Mouse (Mus musculus): ENCODE data around the gene Gins2.

Gene Gins2

GRCm38 (mm10) chr8:120544155-120544554 lies 44.9 kb downstream of the Gins2 start:
- no peak for DNase-seq

GRCm38 (mm10) chr8:120543416-120544055 lies 45.6 kb downstream of the Gins2 start:
- DNase-seq: peak; percentile 69

GRCm38 (mm10) chr8:120542995-120543394 lies 46.1 kb downstream of the Gins2 start:
- no peak for DNase-seq

- peak; percentile 67 for DNase-seq
These were observed 49.1 kb downstream of the Gins2 start for GRCm38 (mm10) chr8:120539775-120540625.

- DNase-seq: peak; percentile 73
These were observed 49.7 kb downstream of the Gins2 start for GRCm38 (mm10) chr8:120539381-120539774.

- DNase-seq: peak; percentile 87
These were observed 50.5 kb downstream of the Gins2 start for GRCm38 (mm10) chr8:120538397-120539240.

- peak; percentile 90 for DNase-seq
These were observed 51.2 kb downstream of the Gins2 start for GRCm38 (mm10) chr8:120537818-120538396.

GRCm38 (mm10) chr8:120537207-120537817 lies 51.8 kb downstream of the Gins2 start:
- peak; percentile 90 for DNase-seq

GRCm38 (mm10) chr8:120536306-120537206 lies 52.5 kb downstream of the Gins2 start:
- DNase-seq: peak; percentile 79

- DNase-seq: peak; percentile 88
These were observed 53.4 kb downstream of the Gins2 start for GRCm38 (mm10) chr8:120535452-120536305.

- peak; percentile 94 for DNase-seq
These were observed 54.4 kb downstream of the Gins2 start for GRCm38 (mm10) chr8:120534504-120535368.

GRCm38 (mm10) chr8:120534080-120534479 lies 55.0 kb downstream of the Gins2 start:
- no peak for DNase-seq

- no peak for DNase-seq
These were observed 55.7 kb downstream of the Gins2 start for GRCm38 (mm10) chr8:120533380-120533779.

GRCm38 (mm10) chr8:120532517-120533215 lies 56.4 kb downstream of the Gins2 start:
- DNase-seq: no peak

- DNase-seq: no peak
These were observed 57.2 kb downstream of the Gins2 start for GRCm38 (mm10) chr8:120531775-120532516.

- DNase-seq: no peak
These were observed 58.0 kb downstream of the Gins2 start for GRCm38 (mm10) chr8:120530954-120531656.

GRCm38 (mm10) chr8:120529226-120529625 lies 59.9 kb downstream of the Gins2 start:
- DNase-seq: no peak
